Mouse (Mus musculus): Measurements from ENCODE around the gene Wipf1.

DNA sequence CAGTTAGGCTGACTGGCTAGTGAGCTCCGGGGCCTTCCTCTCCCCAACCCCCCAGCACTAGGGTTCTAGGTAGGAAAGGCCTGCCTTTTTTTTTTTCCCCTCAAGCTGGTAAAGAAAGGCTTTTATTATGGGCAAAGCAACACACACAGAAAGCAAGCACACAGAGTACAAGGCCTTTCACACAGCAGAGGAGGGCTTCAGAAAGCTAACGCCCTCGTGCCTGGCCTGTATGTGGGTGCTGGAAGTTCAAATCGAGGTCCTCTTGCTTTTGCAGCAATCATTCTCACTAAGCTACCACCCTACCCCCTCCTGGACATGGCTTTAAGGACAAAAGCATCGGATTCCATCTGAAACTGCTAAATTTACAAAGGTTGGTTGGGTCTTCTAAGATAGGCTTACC, 149.9 kb downstream of the Wipf1 start:
- TF ChIP-seq CTCF (IDR thresholded peaks at IDR 0.05; ENCODE audit: low read depth): no peak
- TF ChIP-seq EP300 (IDR thresholded peaks at IDR 0.05; ENCODE audit: low read depth): no peak

Data from heart, postnatal 0 days (tissue).